Mouse (Mus musculus) liver, embryonic 16.5 days (tissue): ENCODE results near the gene AB124611. TPM values are rescaled to one million over a fixed set of nuclear protein-coding genes. Genes with fewer than 3 reads are reported as not detected.
"Not testable (repeated sequence)": the region's sequence is repeated elsewhere in the genome, so short reads cannot be mapped to it uniquely, and the experiment has no call there.

Experiments used
- ATAC-seq: fragments of 200-750 bp; cut with Nextera tagmentation; 2 replicates; pipeline ENCODE4 v1.8.0; 2017; ENCODE audit warnings: low read depth, mild to moderate bottlenecking, moderate number of reproducible peaks, moderate library complexity
- H3K27ac ChIP-seq: fragments of 300-500 bp; sonication (generic); 2 replicates; pipeline ENCODE4 v1.5.1; 2014; ENCODE audit warnings: mild to moderate bottlenecking, low read length
- H3K27me3 ChIP-seq: fragments of 300-500 bp; sonication (generic); 2 replicates; pipeline ENCODE4 v1.6.1; 2014; ENCODE audit warnings: low read depth, low read length, mixed read lengths; ENCODE audit not compliant: control insufficient read depth, insufficient read depth
- H3K36me3 ChIP-seq: fragments of 300-500 bp; sonication (generic); 2 replicates; pipeline ENCODE4 v1.6.1; 2014; ENCODE audit warnings: mild to moderate bottlenecking; ENCODE audit not compliant: control insufficient read depth, insufficient read depth
- H3K4me1 ChIP-seq: fragments of 300-500 bp; sonication (generic); 2 replicates; pipeline ENCODE4 v1.6.1; 2014; ENCODE audit warnings: low read depth, low read length, mixed read lengths; ENCODE audit not compliant: control insufficient read depth
- H3K4me2 ChIP-seq: fragments of 300-500 bp; sonication (generic); 2 replicates; pipeline ENCODE4 v1.6.1; 2014; ENCODE audit warnings: low read depth, low read length, mixed read lengths
- H3K4me3 ChIP-seq: fragments of 300-500 bp; sonication (generic); 2 replicates; pipeline ENCODE4 v1.5.1; 2014; ENCODE audit warnings: low read depth, mild to moderate bottlenecking, low read length
- H3K9ac ChIP-seq: fragments of 300-500 bp; sonication (generic); 2 replicates; pipeline ENCODE4 v1.6.1; 2014; ENCODE audit warnings: low read depth, low read length
- H3K9me3 ChIP-seq: fragments of 300-500 bp; sonication (generic); replicated peaks from 2 replicates; pipeline ENCODE4 v1.6.1; 2016; ENCODE audit warnings: low read length; ENCODE audit not compliant: control insufficient read depth
- WGBS: fragments of 180-500 bp; shearing (Covaris S2); extraction: QIAGEN DNeasy Blood & Tissue Kit; methylation state at CpG from one replicate; pipeline ENCODE4 v1.1.7; 2014; ENCODE audit not compliant: insufficient replicate concordance; 5-methylcytosine and 5-hydroxymethylcytosine counted together
- polyA plus RNA-seq: library from polyadenylated mRNA; unstranded; fragments of >200 nt; fragmentation: Nextera tagmentation; extraction: Ambion mirVana; gene quantifications from 2 replicates; pipeline ENCODE4 v1.2.1, GENCODE M21; 2015

Gene AB124611
- polyA plus RNA-seq, 1 experiment from 2014 or later, result 11.3 TPM

DNA sequence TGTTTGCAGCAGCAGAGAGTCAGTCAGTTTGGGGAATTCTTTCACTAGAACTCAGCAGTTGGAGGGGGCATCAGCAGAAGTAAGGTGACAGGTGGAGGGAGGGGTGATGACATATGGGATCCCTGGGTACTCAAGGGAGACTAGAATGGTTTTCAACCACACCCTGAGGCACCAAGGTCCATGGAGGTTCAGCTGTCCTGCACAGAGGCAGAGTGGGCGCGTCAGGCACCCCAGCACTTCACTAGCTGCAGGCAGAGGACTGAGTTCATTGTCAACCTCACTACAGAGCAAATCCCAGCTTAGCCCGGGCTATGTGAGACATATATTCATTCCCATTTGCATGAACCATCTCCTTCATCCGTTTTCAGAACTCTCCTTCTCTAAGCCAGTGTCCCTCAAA lies 11.0 kb downstream of the AB124611 start:
- no peak overlapping the region for H3K4me3 ChIP-seq
- H3K9me3 ChIP-seq, result no peaks in the 10 kb centered on the region
- ATAC-seq, result no peak
- H3K27ac ChIP-seq, result no peak overlapping the region
- H3K9ac ChIP-seq, result no peak overlapping the region
- H3K27me3 ChIP-seq, result no peaks in the 10 kb centered on the region
- peaks cover 4% of the 10 kb centered on the region; the same call in 1 of the 2 replicates for H3K4me1 ChIP-seq
- 64% methylated on average over 4 of the region's 4 CpGs for WGBS
- H3K36me3 ChIP-seq, result no peaks in the 10 kb centered on the region
- H3K4me2 ChIP-seq, result no peak overlapping the region

DNA sequence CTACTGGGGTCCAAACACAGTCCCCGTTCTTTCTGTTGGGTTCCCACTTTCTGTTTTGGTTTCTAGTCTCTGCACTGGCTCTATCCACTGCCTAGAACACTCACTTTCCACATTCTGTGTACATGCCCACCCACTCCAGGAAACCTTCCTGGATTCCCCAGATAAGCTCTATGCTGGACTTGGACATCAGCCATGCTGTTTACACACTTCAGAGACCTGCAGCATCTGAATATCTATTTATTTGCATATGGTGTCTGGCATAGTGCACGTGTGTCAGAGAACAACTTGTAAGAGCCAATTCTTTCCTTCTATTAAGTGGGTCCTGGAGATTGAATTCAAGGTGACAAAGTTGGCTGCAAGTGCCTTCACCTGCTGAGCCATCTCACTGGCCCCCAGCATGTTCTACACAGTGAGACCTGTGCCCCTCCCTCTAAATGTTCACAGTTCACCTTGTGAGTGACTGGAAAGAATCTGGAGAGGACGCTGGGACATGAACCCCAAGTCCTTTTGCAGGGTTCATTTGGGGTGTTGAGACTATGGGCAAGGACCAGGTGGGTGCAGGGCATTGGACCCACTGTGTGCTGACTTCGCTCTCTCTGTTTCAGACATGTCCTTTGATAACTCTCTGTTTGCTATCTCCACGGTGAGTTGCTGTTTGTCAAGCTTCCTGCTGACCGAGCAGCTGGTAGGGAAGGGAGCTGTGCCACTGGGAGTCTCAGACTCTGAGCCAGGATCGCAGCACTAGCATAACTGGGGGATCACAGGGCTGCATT lies 14.2 kb downstream of the AB124611 start:
- no peak overlapping the region for H3K4me3 ChIP-seq
- no peaks in the 10 kb centered on the region for H3K36me3 ChIP-seq
- no peak overlapping the region for H3K4me2 ChIP-seq
- H3K27me3 ChIP-seq, result no peaks in the 10 kb centered on the region
- 44% methylated on average over 7 of the region's 7 CpGs for WGBS
- H3K4me1 ChIP-seq, result peaks cover 5% of the 10 kb centered on the region
- no peak overlapping the region for H3K27ac ChIP-seq
- peak; percentile 30; the same call in 1 of the 2 replicates for ATAC-seq
- no peaks in the 10 kb centered on the region for H3K9me3 ChIP-seq
- no peak overlapping the region for H3K9ac ChIP-seq

DNA sequence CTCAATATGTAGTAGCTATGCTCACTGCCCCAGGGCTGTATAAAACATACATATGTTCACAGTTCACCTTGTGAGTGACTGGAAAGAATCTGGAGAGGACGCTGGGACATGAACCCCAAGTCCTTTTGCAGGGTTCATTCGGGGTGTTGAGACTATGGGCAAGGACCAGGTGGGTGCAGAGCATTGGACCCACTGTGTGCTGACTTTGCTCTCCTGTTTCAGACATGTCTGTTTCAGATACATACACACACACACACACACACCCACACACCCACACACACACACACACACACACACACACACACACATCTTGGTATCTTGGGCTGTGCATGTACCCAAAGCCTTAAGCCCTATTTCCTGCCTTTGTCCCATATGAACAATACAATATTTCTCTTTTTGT lies 16.0 kb downstream of the AB124611 start:
- not testable (repeated sequence) for H3K4me1 ChIP-seq, H3K9ac ChIP-seq, H3K27me3 ChIP-seq, H3K4me3 ChIP-seq, H3K27ac ChIP-seq, H3K9me3 ChIP-seq, ATAC-seq, H3K4me2 ChIP-seq, H3K36me3 ChIP-seq
- 67% methylated on average over 2 of the region's 2 CpGs for whole genome bisulfite sequencing

DNA sequence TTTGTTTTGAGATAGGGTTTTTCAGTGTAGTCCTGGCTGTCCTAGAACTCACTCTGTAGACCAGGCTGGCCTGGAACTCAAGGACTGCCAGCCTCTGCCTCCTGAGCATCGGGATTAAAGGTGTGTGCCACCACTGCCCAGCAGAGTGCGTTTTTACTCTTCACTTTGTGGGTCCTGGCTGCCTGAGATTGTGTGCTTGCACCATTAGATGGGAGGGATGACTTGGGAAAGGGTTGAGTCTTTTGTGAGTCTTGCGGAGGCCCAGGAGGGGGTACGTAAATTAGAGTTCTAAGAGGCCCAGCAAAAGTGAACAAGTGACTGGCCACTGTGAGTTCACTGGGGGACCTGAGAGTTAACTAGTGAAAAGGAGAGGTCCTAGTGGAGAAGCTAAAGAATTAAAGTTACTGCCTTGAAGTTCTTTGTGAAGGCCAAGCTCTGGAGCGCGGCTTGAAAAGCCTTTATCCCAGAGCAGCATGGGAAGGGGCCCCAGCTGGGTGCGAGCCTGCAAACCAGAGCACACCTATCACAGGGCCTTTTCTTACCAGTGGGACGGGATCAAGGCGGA lies 19.5 kb downstream of the AB124611 start:
- Histone ChIP-seq H3K36me3 (no peaks in the 10 kb centered on the region), H3K27ac (peak overlapping the region; percentile 94), H3K9me3 (no peaks in the 10 kb centered on the region), H3K9ac (peak overlapping the region; percentile 66), H3K4me2 (peak overlapping the region; percentile 94), H3K4me1 (peaks cover 19% of the 10 kb centered on the region), H3K4me3 (peak overlapping the region; percentile 71), H3K27me3 (no peaks in the 10 kb centered on the region)
- ATAC-seq, result peak; percentile 46
- 16% methylated on average over 9 of the region's 9 CpGs for WGBS

DNA sequence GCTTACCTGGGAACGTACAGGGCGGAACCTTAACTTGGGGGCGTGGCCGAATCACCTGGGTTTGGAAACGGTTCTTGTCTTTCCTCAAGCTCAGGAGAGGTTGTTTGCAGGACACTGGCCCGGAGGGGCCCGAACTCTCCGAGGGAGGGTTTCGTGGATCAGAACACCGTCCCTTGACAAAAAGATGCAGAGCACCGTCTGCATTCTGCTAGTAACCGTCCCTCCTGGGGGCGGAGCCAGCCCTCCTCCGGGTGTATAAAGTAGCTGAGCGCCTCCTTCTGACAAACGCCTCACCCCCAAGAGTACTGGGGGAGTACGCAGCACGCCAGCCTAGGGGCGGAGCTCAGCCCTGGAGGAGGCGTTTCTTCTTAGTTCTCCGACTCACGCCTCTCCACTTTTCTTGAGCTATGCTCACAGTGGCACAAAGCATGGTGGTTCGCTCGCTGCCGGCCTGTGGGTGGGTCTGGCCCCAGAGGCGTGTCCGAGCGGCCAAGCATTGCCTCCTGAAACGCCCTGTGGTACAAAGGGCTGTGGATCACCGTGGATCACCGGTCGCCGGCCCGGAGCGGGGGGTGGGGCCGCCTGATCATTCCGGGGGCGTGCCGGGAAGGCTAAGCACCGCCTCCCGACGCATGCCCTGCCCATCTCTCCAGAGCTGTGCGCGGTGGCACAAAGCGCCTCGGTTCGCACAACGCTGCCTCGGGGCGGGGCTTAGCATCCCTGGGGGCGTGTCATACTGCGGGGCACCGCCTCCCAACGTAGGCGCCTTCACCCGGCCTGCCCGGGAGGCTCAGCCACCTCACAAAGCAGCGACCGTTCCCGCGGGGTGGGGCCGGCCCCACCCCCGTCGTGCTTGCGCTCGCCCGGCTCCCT lies 20.2 kb downstream of the AB124611 start:
- peaks cover 4% of the 10 kb centered on the region; the same call in 1 of the 2 replicates for H3K36me3 ChIP-seq
- H3K9me3 ChIP-seq, result no peaks in the 10 kb centered on the region
- H3K4me1 ChIP-seq, result peaks cover 19% of the 10 kb centered on the region
- peak overlapping the region; percentile 94 for H3K4me2 ChIP-seq
- H3K4me3 ChIP-seq, result peak overlapping the region; percentile 71
- peak overlapping the region; percentile 66 for H3K9ac ChIP-seq
- peak; percentile 84 for ATAC-seq
- H3K27me3 ChIP-seq, result no peaks in the 10 kb centered on the region
- WGBS, result under 1% methylated on average over 67 of the region's 67 CpGs
- peak overlapping the region; percentile 94 for H3K27ac ChIP-seq

DNA sequence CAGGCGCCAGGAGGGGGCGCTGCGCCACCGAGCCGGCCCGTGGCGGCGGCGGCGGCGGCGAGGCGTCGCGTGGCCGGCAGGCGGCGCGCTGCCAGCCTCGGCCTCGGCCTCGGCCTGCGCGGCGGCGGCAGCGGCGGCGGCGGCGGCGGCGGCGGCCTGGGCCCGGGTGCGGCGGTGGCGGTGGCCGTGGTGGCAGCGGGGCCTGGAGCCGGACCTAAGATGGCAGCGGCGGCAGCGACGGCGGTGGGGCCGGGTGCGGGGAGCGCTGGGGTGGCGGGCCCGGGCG lies 20.8 kb downstream of the AB124611 start, which contains the start of gene Carm1:
Gene Carm1 (plus strand): TSS at position 106 of the 286 bp plus-strand sequence.
- Histone ChIP-seq H3K36me3 (peaks cover 4% of the 10 kb centered on the region; the same call in 1 of the 2 replicates), H3K27me3 (no peaks in the 10 kb centered on the region), H3K27ac (peak within 1 kb of the TSS; percentile 94), H3K9ac (peak within 1 kb of the TSS; percentile 98), H3K4me1 (peaks cover 21% of the 10 kb centered on the region), H3K4me2 (peak within 1 kb of the TSS; percentile 94), H3K9me3 (no peaks in the 10 kb centered on the region), H3K4me3 (peak within 1 kb of the TSS; percentile 71)
- ATAC-seq, result no peak
- 0% methylated on average over 18 of the region's 52 CpGs for WGBS

DNA sequence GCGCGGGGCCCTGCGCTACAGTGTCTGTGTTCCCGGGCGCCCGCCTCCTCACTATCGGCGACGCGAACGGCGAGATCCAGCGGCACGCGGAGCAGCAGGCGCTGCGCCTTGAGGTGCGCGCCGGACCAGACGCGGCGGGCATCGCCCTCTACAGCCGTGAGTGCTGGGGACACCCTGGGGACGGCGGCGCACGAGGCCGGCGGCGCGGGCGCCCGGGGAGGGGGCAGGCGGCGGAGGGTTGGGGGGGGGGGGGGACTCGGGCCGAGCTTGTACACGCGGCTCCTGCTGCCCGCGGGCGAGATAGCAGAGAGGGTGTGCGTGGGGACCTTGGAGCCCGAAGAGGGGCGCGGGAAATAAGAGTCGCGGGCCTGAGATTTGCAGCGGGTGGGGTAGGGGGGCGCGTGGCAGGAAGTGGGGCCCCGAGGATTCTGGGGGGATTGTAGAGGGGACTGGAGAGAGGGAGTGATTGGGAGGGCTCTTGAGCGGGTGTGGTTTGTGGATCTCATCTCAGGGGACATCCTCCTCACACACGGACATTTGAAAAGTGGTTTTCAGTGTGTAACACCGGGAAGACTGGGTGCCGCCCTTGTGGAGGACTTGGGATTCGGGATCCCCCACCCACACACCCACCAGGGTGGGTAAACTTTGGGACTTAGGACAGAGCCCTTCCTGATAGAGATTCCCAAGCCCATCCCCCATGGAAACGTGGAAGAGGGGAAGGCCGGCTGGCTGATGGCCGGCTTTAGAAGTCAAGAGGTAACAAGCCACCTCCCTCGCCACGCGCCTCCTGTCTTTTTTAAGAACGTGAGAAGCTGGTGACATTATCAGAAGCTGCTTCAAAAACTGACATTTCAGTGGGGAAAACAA lies 21.3 kb downstream of the AB124611 start:
- H3K4me1 ChIP-seq, result peaks cover 21% of the 10 kb centered on the region
- H3K27ac ChIP-seq, result peak overlapping the region; percentile 94
- H3K4me3 ChIP-seq, result peak overlapping the region; percentile 71
- peak; percentile 20 for ATAC-seq
- peak overlapping the region; percentile 98 for H3K9ac ChIP-seq
- H3K36me3 ChIP-seq, result peaks cover 4% of the 10 kb centered on the region; the same call in 1 of the 2 replicates
- under 1% methylated on average over 47 of the region's 66 CpGs for whole genome bisulfite sequencing
- no peaks in the 10 kb centered on the region for H3K27me3 ChIP-seq
- H3K4me2 ChIP-seq, result peak overlapping the region; percentile 84
- H3K9me3 ChIP-seq, result no peaks in the 10 kb centered on the region

DNA sequence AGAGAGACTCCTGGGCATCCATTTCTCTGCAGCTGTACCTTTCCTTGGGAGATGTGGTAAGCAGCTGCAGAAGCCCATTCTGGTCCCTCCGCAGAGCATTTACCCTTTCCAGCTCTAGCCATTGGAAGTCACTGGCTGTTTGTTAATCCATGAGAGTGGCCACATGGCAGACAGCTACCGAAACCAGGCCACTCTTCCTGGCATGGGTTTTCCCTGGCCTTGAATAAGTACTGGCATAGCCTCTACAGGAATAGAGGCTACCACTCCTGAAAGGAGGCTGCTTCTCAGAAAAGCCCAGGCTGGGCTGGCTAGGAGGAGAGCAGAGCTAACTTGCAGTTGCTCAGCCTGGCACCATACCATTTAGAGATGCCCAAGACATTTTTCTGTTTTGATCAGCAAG lies 25.1 kb downstream of the AB124611 start:
- no peak overlapping the region for H3K4me2 ChIP-seq
- H3K27ac ChIP-seq, result no peak overlapping the region
- H3K9me3 ChIP-seq, result no peaks in the 10 kb centered on the region
- peaks cover 4% of the 10 kb centered on the region; the same call in 1 of the 2 replicates for H3K36me3 ChIP-seq
- no peak overlapping the region for H3K9ac ChIP-seq
- peaks cover 33% of the 10 kb centered on the region for H3K4me1 ChIP-seq
- H3K4me3 ChIP-seq, result no peak overlapping the region
- WGBS, result 91% methylated on average over 2 of the region's 2 CpGs
- ATAC-seq, result no peak
- H3K27me3 ChIP-seq, result no peaks in the 10 kb centered on the region
